Mouse (Mus musculus) cerebellum, postnatal 36 days (tissue): ENCODE results near the gene Pacsin1.

ENCODE experiments used
- DNase-seq, 2 experiments: peaks; one replicate each; pipeline ENCODE4 v3.0.0; 2021 to 2022; ENCODE audit warnings: mixed read lengths in 2 of 2

Gene Pacsin1

DNA sequence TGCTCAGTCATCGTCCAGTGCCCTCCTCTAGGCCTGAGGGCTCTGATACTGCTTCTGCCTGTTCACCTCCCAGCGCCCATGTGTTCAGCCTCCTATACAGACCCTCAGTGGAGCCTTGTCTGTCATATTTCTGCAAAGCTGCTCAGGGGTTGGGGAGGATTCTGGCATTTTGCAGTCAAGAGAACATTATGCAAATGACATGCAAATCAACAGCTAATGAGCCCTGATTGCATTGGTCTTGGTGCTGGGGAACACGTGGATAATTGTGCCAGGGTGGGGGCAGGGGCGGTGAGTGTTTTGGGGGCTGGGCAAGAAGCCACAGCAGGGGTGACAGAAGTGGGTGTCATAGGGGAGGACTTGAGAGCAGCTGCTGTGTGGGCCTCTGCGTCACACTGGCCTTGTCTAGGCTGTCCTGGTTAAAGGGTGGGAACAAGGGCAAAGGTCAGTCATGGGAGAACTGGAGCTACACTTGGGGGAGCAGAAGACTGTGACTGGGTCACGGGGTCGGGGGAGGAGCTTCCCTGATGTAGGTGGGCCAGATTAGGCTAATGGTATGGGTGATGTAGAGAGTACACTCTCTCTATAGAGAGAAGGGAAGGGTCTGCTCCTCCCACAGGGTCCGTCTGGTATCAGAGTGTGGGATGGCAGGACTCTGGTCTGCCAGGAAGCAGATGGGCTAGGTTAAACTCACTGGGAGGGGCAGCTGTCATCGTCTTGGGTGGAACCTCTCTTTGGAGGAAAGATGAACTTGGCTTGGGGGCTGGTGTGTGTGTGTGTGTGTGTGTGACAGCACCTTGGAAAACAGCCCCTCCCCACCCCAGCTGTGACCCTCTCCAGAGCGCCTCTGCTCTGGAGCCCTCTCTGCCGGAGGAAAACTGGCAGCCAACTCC lies 23.9 kb downstream of the Pacsin1 start:
- DNase-seq, result no peak

DNA sequence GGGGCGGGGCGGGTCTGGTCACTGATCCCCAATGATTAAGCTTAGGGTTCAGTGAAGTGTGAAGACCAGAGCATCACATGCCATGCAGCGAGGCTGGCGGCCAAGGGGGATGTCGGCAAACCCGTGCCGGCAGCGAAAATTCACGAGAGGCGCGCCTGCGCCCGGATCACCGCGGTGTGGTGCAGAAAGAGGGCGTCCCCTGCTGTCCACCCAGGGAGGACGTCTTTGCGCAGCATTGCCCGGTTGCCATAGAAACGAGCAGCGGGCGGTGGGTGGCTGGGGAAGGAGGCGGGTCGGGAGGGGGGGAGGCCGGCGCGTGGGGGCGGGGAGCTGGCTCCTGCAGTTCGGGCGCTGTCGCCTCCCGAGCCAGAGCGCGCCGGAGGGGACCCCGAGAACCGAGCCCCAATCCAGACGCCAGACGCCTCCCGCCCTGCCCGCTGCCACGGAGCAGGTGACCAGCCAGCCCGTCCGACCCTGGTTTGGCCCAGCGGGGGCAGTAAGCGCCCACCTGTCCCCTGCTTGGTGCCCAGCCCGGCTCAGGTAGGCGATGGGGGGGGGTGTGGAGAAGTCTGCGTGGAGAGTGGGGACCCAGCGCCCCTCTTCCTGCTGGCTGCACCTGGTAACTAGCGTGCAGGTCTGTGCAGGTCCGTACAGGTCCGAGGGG lies 29.7 kb downstream of the Pacsin1 start:
- DNase-seq, result peak; percentile 66 to 74

DNA sequence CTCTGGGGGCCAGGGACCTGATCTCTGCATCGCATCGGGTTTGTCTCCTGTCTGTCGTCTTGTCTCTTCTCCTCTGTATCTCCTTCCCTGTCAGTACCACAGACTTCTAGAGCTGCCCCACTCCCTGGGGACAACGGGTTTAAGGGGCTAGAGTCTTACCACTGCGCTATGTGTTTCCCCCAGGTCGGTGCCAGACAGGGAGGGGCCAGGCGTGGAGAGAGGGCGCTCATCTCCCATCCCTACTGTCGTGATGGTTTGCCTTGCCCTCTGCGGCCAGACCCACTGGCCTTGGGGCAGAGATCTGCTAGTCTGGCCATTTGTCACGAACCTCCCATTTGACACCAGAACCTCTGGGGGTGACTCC lies 30.2 kb downstream of the Pacsin1 start:
- DNase-seq, result no peak

DNA sequence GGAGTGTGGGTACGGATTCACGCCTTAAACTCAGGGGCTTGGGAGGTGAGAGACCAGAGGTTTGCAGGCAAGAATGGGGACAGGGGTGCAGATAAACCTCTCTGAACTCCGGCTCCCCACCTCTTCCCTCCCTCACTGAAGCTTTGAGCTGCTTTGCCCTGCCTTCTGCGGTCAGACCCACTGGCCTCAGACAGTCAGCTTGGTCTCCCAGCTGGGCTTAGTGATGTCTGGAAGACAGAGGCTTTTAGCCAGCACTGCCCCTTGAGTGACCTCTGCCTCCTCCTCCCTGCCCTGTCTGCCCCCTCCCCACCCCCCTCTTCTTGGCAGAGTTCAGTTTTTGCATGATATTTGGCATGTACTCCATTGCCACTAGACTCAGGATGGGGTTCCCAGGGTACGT lies 31.1 kb downstream of the Pacsin1 start:
- no peak for DNase-seq

DNA sequence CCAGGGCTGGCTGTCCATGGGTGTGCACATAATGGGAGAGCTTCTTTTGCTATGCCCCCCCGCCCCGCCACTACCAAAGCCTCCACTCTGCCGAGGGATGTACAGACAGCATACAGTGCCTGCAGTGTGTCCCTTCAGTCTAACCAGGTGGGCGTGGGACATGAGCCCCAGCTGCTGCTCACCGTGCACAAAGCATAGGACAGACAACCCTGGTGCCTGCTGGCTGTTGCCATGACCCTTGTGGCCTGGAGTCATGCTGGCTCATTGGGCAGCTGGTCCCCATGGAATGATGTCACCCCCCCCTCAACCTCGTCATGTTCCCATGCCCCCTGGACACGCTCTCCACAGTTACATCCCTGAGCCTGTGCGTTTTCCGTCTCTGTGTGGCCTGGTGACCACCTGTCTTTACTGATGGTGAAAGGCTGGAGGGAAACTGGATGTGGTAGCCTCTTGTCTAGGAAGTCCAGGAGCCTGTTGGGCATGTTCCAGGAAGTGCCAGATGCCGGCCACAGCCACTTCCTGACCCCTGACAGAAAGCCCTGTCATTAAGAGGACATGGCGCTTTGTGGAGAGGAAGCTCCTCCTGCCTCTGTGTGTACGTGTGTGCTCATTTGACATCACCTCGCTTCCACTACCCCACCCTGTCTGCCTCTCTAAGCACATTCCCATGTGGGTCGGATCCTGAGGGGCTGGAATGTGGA lies 35.8 kb downstream of the Pacsin1 start:
- DNase-seq, result no peak

DNA sequence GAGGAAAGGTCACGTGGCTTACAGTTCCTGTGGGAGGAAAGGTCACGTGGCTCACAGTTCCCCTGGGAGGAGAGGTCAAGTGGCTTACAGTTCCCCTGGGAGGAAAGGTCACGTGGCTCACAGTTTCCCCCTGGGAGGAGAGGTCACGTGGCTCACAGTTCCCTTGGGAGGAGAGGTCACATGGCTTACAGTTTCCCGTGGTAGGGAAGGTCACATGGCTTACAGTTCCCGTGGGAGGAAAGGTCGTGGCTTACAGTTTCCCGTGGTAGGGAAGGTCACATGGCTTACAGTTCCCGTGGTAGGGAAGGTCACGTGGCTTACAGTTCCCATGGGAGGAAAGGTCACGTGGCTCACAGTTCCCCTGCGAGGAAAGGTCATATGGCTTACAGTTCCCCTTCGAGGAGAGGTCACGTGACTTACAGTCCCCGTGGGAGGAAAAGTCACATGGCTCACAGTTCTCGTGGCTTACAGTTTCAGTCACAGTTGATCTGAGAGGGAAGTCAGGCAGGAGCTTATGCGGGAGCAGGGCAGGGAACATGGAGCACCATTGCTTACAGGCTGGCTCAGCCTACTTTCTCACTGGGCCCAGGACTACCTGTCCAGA lies 44.4 kb downstream of the Pacsin1 start:
- DNase-seq, result no peak

DNA sequence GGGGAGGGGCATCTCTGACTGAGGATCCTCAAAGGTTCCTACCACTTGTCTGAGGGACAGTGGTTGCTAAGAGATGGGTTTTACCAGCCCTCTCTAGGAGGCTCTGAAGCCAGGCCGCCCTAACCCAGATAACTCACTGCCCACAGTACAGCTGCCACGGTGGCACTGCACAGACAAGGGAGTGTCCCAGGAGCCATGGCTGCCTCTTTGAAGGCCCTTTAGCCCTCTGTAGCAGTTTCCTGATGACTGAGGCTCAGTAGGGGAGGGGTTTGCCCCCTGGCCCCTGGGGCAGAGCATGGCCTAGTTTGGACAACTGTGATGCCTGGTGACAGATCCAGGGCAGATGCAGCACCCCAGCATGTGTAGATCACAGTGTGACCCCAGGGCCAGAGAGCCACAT lies 45.5 kb downstream of the Pacsin1 start:
- DNase-seq, result no peak

DNA sequence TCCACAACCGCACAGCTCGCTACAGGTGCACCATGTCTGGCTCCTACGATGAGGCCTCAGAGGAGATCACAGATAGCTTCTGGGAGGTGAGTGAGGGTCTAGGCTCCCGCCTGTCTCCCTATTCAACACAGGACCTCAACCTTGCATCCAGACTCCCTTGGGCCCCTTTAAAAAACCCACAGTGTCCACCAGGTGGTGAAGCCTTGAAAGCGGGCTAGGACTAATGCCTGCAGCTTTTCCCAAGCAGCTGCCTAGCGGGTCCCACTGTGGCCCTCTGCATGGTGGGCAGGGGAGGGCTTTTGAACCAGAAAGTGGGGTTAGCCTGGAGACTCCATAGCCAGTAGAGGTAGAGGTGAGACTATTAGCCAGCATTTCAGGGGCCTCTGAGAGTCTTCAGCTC lies 46.5 kb downstream of the Pacsin1 start:
- no peak for DNase-seq

DNA sequence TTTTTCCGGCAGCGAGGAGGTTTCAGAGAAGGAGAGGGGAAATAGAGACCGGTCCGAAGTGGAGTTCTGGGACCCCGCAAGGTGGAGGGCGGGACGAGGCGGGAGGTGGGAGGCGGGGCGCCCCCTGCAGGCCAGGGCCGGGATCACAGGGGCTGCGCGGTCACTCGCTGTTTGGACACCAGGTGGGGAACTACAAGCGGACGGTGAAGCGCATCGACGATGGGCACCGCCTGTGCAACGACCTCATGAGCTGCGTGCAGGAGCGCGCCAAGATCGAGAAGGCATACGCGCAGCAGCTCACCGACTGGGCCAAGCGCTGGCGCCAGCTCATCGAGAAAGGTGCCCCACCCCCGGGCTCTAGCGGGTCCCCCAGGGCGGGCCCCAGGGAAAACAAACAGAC lies 47.2 kb downstream of the Pacsin1 start:
- peak; percentile 68 to 72 for DNase-seq

DNA sequence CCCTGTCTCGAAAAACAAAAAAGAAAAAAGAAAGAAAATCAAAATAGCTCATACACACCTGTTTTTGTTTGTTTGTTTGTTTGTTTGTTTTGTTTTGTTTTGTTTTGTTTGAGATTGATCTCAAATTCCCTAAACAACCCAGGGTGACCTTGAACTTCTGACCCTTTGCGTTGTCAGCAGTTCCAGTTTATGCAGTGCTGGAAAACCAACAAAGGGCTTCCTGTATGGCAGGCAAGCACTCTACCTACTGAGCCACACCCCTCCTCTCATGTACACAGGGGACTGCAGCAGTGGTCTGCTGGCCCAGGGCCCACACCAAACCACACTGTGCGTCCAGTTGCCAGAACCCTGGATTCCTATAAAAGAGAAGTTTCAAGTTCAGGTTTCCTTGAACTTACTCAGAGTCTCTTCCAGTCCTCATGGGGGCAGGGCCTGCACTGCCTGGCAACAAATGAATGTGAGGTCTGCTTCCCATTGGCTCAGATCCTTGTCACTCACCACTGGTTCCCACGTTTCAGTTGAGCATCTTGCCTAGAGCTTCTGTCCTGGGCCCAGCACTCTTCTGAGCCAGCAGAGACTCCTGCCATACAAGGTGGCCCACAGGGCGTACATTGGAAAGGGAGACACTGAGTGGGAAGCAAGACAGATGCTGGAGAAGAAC lies 48.8 kb downstream of the Pacsin1 start:
- DNase-seq, result no peak

DNA sequence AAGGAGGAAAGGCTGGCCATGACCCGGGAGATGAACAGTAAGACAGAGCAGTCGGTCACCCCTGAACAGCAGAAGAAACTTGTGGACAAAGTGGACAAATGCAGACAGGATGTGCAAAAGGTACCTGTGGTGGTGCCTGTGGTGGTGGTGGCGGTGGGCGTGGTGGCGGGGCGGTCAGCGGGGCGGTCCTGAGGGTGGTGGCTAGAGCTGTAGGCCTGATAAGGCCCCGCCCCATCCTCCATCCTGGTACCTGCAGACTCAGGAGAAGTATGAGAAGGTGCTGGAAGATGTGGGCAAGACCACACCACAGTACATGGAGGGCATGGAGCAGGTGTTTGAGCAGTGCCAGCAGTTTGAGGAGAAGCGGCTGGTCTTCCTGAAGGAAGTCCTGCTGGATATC lies 50.4 kb downstream of the Pacsin1 start:
- no peak for DNase-seq

DNA sequence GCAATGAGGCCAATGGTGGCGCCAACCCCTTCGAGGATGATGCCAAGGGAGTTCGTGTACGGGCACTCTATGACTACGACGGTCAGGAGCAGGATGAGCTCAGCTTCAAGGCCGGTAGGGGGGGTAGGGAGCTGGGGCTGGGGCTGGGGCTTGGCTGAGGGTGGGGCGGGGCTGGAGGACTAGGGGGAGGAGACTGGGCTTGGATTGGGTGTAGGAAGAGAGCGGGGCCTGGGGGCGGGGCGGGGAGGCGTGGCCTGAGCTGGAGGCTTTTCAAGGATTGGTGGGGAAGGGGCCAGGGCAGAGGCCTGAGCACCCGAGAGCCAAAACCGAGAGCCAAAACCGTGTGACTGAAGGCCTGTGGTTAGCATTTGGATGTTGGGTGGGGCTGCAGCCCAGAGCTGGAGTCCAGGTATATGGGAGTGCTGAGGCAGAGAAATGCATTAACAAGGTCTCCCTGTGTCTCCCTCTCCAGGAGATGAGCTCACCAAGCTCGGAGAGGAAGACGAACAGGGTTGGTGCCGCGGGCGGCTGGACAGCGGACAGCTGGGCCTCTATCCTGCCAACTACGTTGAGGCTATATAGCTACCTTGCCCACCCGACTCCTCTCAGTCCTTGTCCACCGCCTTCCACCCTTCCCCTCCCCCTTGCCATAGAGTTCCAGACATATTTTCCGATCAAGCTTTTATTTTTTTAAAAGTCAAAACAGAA lies 52.8 kb downstream of the Pacsin1 start:
- no peak for DNase-seq

DNA sequence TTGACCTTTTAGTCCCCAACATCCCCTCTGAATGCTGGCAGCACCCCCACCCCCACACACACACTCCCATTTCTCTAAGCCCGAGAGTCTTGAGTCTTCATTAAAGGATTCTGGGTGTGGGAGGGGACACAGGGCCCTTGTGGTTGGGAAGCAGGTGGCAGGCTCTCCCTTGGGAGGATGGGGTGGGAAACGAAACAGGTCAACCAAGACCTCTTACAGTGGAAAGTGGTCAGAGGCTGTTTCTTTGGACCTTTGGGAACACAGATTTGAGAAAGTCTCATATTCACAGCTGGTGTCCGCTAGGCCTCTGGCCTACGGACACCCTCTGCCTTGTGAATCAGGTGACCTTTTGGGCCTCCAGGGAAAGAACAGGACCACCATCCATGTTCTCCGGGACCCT lies 54.3 kb downstream of the Pacsin1 start:
- no peak for DNase-seq

DNA sequence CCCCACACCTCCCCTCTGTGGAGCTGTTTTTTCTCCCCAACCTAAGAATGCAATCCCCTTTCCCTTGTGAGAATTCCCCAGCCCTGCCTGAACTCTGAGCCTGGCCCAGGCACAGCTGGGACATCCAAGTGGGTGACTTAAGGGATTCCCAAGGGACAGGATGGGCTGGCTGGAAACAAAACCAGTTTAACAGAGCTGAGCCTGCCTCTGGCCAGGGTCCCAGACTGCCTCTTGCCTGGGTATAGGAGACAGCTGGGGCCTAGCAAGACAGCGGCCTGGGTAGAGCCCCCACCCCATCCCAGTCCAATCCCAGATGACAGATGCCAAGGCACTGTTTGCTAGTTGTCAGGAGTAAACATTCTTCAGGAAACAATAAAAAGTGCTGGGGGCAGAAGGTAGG lies 57.5 kb downstream of the Pacsin1 start:
- no peak for DNase-seq

DNA sequence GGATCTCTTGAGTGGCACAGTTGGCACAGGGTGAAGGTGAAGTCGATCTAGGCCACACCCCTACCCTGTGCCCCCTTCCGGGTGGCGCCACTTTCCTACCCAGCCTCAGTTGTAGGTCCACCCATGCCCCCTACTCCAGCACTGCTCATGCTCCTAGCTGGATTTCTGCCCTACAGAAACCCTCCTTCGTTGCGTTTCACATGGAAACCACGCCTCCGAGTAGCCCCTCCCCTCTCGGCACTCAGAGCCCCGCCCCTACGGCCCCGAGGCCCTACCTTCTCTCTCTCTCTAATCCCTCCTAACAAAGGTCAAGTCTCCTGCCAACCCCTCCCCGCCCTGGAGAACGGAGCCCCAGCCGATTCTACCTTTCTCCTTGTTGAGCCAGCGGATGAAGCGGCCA lies 61.5 kb downstream of the Pacsin1 start:
- no peak for DNase-seq

DNA sequence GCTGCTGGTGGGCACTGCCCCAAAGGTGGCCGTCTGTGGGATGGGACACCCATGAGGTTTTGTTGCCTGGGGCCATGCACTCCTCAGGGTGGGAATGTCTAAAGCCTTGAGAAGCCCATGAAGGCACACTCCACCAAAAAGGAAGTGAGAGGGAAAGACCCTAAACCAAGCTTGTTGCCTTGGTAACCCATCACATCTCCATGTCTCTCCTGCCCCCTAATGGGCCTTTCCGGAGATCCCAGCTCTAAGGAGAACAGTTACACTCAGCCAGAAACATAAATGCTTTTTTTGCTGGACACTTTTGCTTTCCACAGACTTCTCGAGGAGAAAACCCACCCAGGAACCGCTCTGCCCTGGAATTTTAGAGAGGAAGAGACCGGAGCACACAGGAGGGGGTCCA lies 62.9 kb downstream of the Pacsin1 start:
- DNase-seq, result no peak

DNA sequence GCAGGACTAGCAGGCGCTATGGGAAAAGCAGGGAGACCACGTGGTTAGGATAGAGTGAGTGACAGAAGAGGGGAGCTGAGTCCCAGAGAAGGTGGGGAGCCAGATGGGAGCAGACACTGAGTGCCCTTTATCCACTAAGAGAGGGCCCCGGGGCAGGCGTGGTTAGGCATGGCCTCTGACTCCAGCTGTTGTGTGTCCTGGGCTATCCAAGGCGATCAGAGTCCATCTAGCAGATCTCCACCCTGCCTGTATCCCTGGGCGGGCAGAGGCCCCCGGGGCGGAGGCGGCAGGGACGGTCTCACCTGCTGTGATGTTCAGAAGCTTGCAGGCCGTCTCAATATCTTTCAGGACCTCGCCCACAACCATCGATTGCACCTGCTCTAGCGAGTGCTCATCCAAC lies 64.4 kb downstream of the Pacsin1 start:
- no peak for DNase-seq

DNA sequence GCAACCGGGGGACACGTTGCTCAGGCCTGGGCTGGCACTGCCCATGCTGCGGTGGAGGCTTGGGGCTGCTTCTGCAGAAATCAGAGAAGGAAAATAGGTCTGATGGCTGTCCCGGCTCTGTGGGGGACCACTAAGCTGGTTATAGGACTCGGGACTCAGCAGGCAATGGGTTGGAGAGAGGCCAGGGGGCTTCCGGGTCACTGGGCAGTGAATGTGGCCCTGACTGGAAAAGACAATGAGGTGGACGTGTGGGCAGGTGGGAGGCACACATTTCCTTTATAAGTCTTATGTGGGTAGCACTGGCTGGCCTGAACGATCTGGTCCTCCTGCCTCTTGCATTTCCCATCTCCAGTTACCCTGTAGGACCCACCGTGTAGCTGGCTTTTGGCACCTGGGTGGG lies 65.0 kb downstream of the Pacsin1 start:
- DNase-seq, result no peak

DNA sequence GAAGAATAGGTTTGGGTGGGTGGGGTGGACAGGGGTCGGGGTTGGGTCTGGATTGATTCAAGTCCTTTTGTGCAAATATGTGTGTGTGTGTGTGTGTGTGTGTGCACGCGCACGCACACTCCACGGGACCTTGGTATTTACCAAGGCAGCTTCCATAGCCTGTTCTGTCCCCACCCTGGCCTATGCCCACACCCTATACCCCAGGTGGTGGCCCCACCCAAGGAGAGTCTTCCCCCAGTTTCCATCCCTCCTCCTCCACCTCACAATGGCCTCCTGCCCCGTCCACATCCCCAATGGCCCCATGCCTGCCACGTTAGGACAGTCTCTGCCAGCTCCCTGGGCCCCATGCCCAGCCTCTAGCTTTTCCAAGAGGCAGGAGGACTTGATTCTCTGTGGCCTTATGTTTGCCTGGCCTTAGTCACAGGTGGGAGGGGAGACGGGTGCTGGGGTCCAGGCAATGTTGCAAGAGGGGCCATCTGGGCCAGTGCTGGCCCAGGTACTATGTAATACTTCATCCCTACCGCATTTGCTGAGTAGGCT lies 65.9 kb downstream of the Pacsin1 start:
- DNase-seq, result peak; percentile 89 to 93

DNA sequence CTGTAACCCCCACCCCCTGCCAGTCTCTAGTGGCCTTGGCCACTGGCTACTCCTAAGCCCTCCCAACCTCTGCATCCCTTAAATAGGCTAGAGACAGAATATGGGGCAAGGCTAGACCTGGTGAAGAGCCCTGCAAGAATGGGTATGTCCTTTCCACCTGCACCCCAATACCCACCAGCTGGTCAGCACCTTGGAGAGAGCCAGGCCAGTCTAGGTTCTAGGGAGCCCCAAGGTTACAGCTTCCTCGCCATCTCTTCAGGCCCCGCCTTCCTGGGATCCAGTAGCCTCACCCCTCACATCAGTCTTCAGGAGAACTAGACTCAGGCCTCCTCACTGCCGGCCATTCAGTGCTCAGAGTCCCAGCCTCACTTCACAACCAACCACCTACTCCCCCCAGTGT lies 69.0 kb downstream of the Pacsin1 start:
- DNase-seq, result no peak

DNA sequence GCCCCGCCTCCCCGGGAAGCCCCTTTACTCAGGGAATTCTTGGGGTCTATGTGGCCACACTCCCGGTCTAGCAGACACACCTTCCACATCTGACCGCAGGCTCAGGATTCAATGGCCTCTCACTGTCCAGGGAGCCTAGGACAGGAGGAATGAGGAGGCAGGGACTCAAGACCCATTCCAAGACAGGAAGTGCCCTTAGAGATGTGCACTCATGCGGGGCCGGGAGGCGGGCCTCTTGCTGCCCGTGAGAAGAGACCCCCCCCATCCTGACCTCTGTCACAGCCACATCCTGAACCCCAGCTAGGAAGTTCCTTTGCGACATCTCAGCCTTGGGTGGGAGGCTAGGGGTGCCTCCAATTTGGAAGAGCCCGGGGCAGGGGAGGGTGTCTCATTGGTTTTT lies 69.7 kb downstream of the Pacsin1 start:
- no peak for DNase-seq

DNA sequence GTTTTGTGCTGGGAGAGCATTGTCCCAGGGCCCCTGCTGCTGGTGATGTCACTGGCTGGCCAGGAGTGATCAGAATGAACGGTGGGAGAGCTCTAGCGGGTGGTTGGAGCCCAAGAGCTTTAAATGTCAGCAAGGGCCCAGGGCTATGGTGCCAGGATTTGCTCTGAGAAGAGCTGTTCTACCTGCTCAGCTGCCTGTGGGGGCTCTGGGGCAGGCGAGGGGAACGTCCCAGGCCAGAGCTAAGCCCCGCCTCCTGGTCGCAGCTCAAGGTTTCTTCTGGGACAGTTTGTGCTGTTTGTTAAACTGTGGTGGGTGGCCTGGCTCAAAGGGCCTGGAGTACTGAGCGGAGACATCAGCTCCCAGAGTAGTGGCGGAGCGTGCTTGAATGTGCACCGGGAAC lies 70.1 kb downstream of the Pacsin1 start:
- no peak for DNase-seq
